Mouse (Mus musculus) adrenal gland, postnatal 4 days (tissue): ENCODE data around the gene Grasp. TPM values are rescaled to one million over a fixed set of nuclear protein-coding genes. Genes with fewer than 3 reads are reported as not detected.

Source experiments
- DNase-seq, 2 experiments: peaks; one replicate each; pipeline ENCODE4 v3.0.0; 2021 to 2022; ENCODE audit warnings: low spot score in 2 of 2, mixed read lengths in 2 of 2
- microRNA-seq: library from miRNA; unstranded; fragments of <30 nt; microRNA quantifications from one replicate; pipeline ENCODE4 v1.2.0, GENCODE M21; 2021
- total RNA-seq, 2 experiments: library from RNA; stranded (reverse); gene quantifications; 2 replicates each; pipeline ENCODE4 v1.2.3; 2021

Grasp gene
- total RNA-seq, 2 experiments from 2014 or later = 18.6 to 20.3 TPM

- no peak for DNase-seq
Observed at GRCm38 (mm10) chr15:101270101-101270820, 46.3 kb downstream of the Grasp start.

- DNase-seq = no peak
Observed at GRCm38 (mm10) chr15:101271107-101271506, 47.1 kb downstream of the Grasp start.

GRCm38 (mm10) chr15:101271513-101271912 lies 47.5 kb downstream of the Grasp start:
- no peak for DNase-seq

- no peak for DNase-seq
Observed at GRCm38 (mm10) chr15:101274380-101274779, 50.4 kb downstream of the Grasp start.

GRCm38 (mm10) chr15:101277351-101277899 lies 53.4 kb downstream of the Grasp start:
- DNase-seq = no peak

GRCm38 (mm10) chr15:101278589-101278988 lies 54.6 kb downstream of the Grasp start:
- peak in 1 of 2 experiments; percentile 22 for DNase-seq

GRCm38 (mm10) chr15:101279430-101279999 lies 55.5 kb downstream of the Grasp start:
- peak in 1 of 2 experiments; percentile 60 for DNase-seq

Small RNAs within 50 kb of the gene (microRNA-seq; reads per million reads assigned to microRNA genes)
- gene Mir6962 = not detected

Other genes with a start within 250 kb of the Grasp start
- gene Gm47841, start 176.8 kb upstream of the Grasp start, total RNA-seq = under 1 TPM; 0.67 to 0.68 TPM
- gene Fignl2, start 145.6 kb upstream of the Grasp start, total RNA-seq = 10 to 100 TPM; 13.5 to 13.8 TPM
- gene Ankrd33, start 108.4 kb upstream of the Grasp start, total RNA-seq = 1 to 10 TPM in 1 of 2 experiments, under 1 TPM in 1; 0.73 to 1.2 TPM
- 10 to 100 TPM; 22.4 to 22.9 TPM for gene Acvrl1, start 95.7 kb upstream of the Grasp start, total RNA-seq
- gene Acvr1b, start 50.1 kb upstream of the Grasp start, total RNA-seq = 10 to 100 TPM; 18.5 to 19.9 TPM
- gene Nr4a1, start 30.1 kb downstream of the Grasp start, total RNA-seq = 10 to 100 TPM; 64.5 to 79.0 TPM
- 10 to 100 TPM; 37.8 to 38.9 TPM for gene Atg101, start 60.1 kb downstream of the Grasp start, total RNA-seq
- gene 6030408B16Rik, start 69.0 kb downstream of the Grasp start, total RNA-seq = 1 to 10 TPM; 2.6 to 3.4 TPM
- gene Krt80, start 146.0 kb downstream of the Grasp start, total RNA-seq = 1 to 10 TPM in 1 of 2 experiments, under 1 TPM in 1; 0.45 to 1.1 TPM
- gene Krt7, start 186.9 kb downstream of the Grasp start, total RNA-seq = 10 to 100 TPM in 1 of 2 experiments, 1 to 10 TPM in 1; 4.1 to 12.3 TPM
- not detected for gene Krt87, start 214.6 kb downstream of the Grasp start, total RNA-seq
- not detected for gene Krt88, start 223.6 kb downstream of the Grasp start, total RNA-seq
- gene Krt81, start 239.6 kb downstream of the Grasp start, total RNA-seq = not detected
- not detected for gene Krt86, start 249.3 kb downstream of the Grasp start, total RNA-seq